Mouse (Mus musculus): ENCODE measurements around the gene Hoxd9. TPM values are rescaled to one million over a fixed set of nuclear protein-coding genes. Genes with fewer than 3 reads are reported as not detected.

Gene Hoxd9
- polyA plus RNA-seq, 1 experiment from 2014 or later, result 0.15 TPM

- H3K4me1 ChIP-seq (replicated peaks), result peaks cover 28% of the 10 kb centered on the region
- H3K9me3 ChIP-seq (replicated peaks), result no peaks in the 10 kb centered on the region
- WGBS, result 3% methylated on average over 28 of the region's 28 CpGs
- H3K27me3 ChIP-seq, result peaks cover 99% of the 10 kb centered on the region
- ATAC-seq (replicated peaks; ENCODE audit: insufficient number of reproducible peaks, insufficient read depth, low FRiP score, low read depth), result no peak
- no peak within 1 kb of the TSS for H3K4me2 ChIP-seq
- no peak within 1 kb of the TSS for H3K9ac ChIP-seq
- no peaks in the 10 kb centered on the region for H3K36me3 ChIP-seq
- no peak within 1 kb of the TSS for H3K27ac ChIP-seq
- no peak within 1 kb of the TSS for H3K4me3 ChIP-seq
Measured at GRCm38 (mm10) chr2:74659507-74660005, 38.0 kb upstream of the Hoxd9 start, which contains the start of gene Evx2. Evx2 (minus strand) TSS chr2:74659557.

- Histone ChIP-seq H3K4me1 (replicated peaks) (peaks cover 24% of the 10 kb centered on the region), H3K9ac (no peak overlapping the region)
- no peak for ATAC-seq (replicated peaks; ENCODE audit: insufficient number of reproducible peaks, insufficient read depth, low FRiP score, low read depth)
Measured at GRCm38 (mm10) chr2:74660421-74661375, 36.8 kb upstream of the Hoxd9 start.

GRCm38 (mm10) chr2:74661685-74662084 lies 35.8 kb upstream of the Hoxd9 start:
- no peak for ATAC-seq (replicated peaks; ENCODE audit: insufficient number of reproducible peaks, insufficient read depth, low FRiP score, low read depth)
- Histone ChIP-seq H3K9me3 (replicated peaks) (no peaks in the 10 kb centered on the region), H3K36me3 (no peaks in the 10 kb centered on the region), H3K27ac (no peak overlapping the region), H3K27me3 (peaks cover 98% of the 10 kb centered on the region), H3K9ac (no peak overlapping the region), H3K4me1 (replicated peaks) (peaks cover 20% of the 10 kb centered on the region), H3K4me2 (peak overlapping the region; percentile 47), H3K4me3 (0 out of 2 replicates have a peak overlapping the region, but pooled peaks have one; percentile 19)
- under 1% methylated on average over 14 of the region's 14 CpGs for WGBS

More at GRCm38 (mm10) chr2:74660421-74661375, 36.8 kb upstream of the Hoxd9 start:
- H3K9me3 ChIP-seq (replicated peaks), result no peaks in the 10 kb centered on the region
- H3K4me3 ChIP-seq, result 0 out of 2 replicates have a peak overlapping the region, but pooled peaks have one; percentile 8
- WGBS, result 3% methylated on average over 30 of the region's 30 CpGs
- peaks cover 98% of the 10 kb centered on the region for H3K27me3 ChIP-seq
- no peak overlapping the region for H3K27ac ChIP-seq
- no peaks in the 10 kb centered on the region for H3K36me3 ChIP-seq
- no peak overlapping the region for H3K4me2 ChIP-seq

- no peak overlapping the region for H3K27ac ChIP-seq
- no peak overlapping the region for H3K9ac ChIP-seq
- H3K4me1 ChIP-seq (replicated peaks), result peaks cover 24% of the 10 kb centered on the region
- no peak for ATAC-seq (replicated peaks; ENCODE audit: insufficient number of reproducible peaks, insufficient read depth, low FRiP score, low read depth)
- H3K27me3 ChIP-seq, result peaks cover 97% of the 10 kb centered on the region
- H3K4me3 ChIP-seq, result no peak overlapping the region
- H3K9me3 ChIP-seq (replicated peaks), result no peaks in the 10 kb centered on the region
- H3K36me3 ChIP-seq, result no peaks in the 10 kb centered on the region
- WGBS, result 4% methylated on average over 18 of the region's 18 CpGs
- no peak overlapping the region for H3K4me2 ChIP-seq
Measured at GRCm38 (mm10) chr2:74663291-74663925, 34.1 kb upstream of the Hoxd9 start.

GRCm38 (mm10) chr2:74666411-74666810 lies 31.1 kb upstream of the Hoxd9 start:
- Histone ChIP-seq H3K9me3 (replicated peaks) (no peaks in the 10 kb centered on the region), H3K27me3 (peaks cover 95% of the 10 kb centered on the region), H3K4me1 (replicated peaks) (peaks cover 16% of the 10 kb centered on the region), H3K4me3 (no peak overlapping the region), H3K36me3 (no peaks in the 10 kb centered on the region), H3K9ac (no peak overlapping the region), H3K27ac (no peak overlapping the region), H3K4me2 (no peak overlapping the region)
- WGBS, result 4% methylated on average over 7 of the region's 7 CpGs
- ATAC-seq (replicated peaks; ENCODE audit: insufficient number of reproducible peaks, insufficient read depth, low FRiP score, low read depth), result no peak

- Histone ChIP-seq H3K27ac (no peak overlapping the region), H3K4me2 (peak overlapping the region; percentile 73), H3K9ac (no peak overlapping the region), H3K9me3 (replicated peaks) (no peaks in the 10 kb centered on the region), H3K4me3 (peak overlapping the region; percentile 45), H3K4me1 (replicated peaks) (peaks cover 13% of the 10 kb centered on the region), H3K27me3 (peaks cover 95% of the 10 kb centered on the region), H3K36me3 (no peaks in the 10 kb centered on the region)
- no peak for ATAC-seq (replicated peaks; ENCODE audit: insufficient number of reproducible peaks, insufficient read depth, low FRiP score, low read depth)
- 3% methylated on average over 36 of the region's 36 CpGs for WGBS
Measured at GRCm38 (mm10) chr2:74667191-74667841, 30.2 kb upstream of the Hoxd9 start.

GRCm38 (mm10) chr2:74667842-74668357 lies 29.6 kb upstream of the Hoxd9 start, which contains the start of gene Hoxd13:
Hoxd13 (plus strand) TSS chr2:74668310.
- peak within 1 kb of the TSS; percentile 73 for H3K4me2 ChIP-seq
- no peaks in the 10 kb centered on the region for H3K9me3 ChIP-seq (replicated peaks)
- H3K9ac ChIP-seq, result 0 out of 2 replicates have a peak within 1 kb of the TSS, but pooled peaks have one; percentile 18
- WGBS, result 1% methylated on average over 42 of the region's 51 CpGs
- H3K4me3 ChIP-seq, result peak within 1 kb of the TSS; percentile 45
- peaks cover 95% of the 10 kb centered on the region for H3K27me3 ChIP-seq
- peak; percentile 65 for ATAC-seq (replicated peaks; ENCODE audit: insufficient number of reproducible peaks, insufficient read depth, low FRiP score, low read depth)
- no peaks in the 10 kb centered on the region for H3K36me3 ChIP-seq
- H3K4me1 ChIP-seq (replicated peaks), result peaks cover 18% of the 10 kb centered on the region
- H3K27ac ChIP-seq, result no peak within 1 kb of the TSS

GRCm38 (mm10) chr2:74668370-74669229 lies 28.9 kb upstream of the Hoxd9 start:
- peak; percentile 32; the same call in 1 of the 2 replicates for ATAC-seq (replicated peaks; ENCODE audit: insufficient number of reproducible peaks, insufficient read depth, low FRiP score, low read depth)
- WGBS, result under 1% methylated on average over 60 of the region's 74 CpGs
- Histone ChIP-seq H3K9ac (0 out of 2 replicates have a peak overlapping the region, but pooled peaks have one; percentile 18), H3K4me1 (replicated peaks) (peaks cover 18% of the 10 kb centered on the region), H3K4me3 (peak overlapping the region; percentile 45), H3K27ac (no peak overlapping the region), H3K36me3 (no peaks in the 10 kb centered on the region), H3K27me3 (peaks cover 95% of the 10 kb centered on the region), H3K4me2 (peak overlapping the region; percentile 73), H3K9me3 (replicated peaks) (no peaks in the 10 kb centered on the region)

GRCm38 (mm10) chr2:74669230-74669578 lies 28.3 kb upstream of the Hoxd9 start:
- no peak for ATAC-seq (replicated peaks; ENCODE audit: insufficient number of reproducible peaks, insufficient read depth, low FRiP score, low read depth)

GRCm38 (mm10) chr2:74669650-74670235 lies 27.8 kb upstream of the Hoxd9 start:
- Histone ChIP-seq H3K27me3 (peaks cover 95% of the 10 kb centered on the region), H3K36me3 (no peaks in the 10 kb centered on the region), H3K4me2 (no peak overlapping the region), H3K4me1 (replicated peaks) (peaks cover 18% of the 10 kb centered on the region), H3K27ac (no peak overlapping the region), H3K9ac (no peak overlapping the region), H3K9me3 (replicated peaks) (no peaks in the 10 kb centered on the region), H3K4me3 (no peak overlapping the region)
- ATAC-seq (replicated peaks; ENCODE audit: insufficient number of reproducible peaks, insufficient read depth, low FRiP score, low read depth), result no peak
- WGBS, result 2% methylated on average over 14 of the region's 14 CpGs

More at GRCm38 (mm10) chr2:74669230-74669578, 28.3 kb upstream of the Hoxd9 start:
- peaks cover 18% of the 10 kb centered on the region for H3K4me1 ChIP-seq (replicated peaks)
- no peaks in the 10 kb centered on the region for H3K36me3 ChIP-seq
- H3K27ac ChIP-seq, result no peak overlapping the region
- peaks cover 95% of the 10 kb centered on the region for H3K27me3 ChIP-seq
- no peaks in the 10 kb centered on the region for H3K9me3 ChIP-seq (replicated peaks)
- no peak overlapping the region for H3K4me2 ChIP-seq
- no peak overlapping the region for H3K4me3 ChIP-seq
- H3K9ac ChIP-seq, result no peak overlapping the region
- 4% methylated on average over 3 of the region's 3 CpGs for WGBS

All from heart, embryonic 15.5 days (tissue).